In genomic region chr16:22118716-22119501, GRCm38 (mm10) we compare ENCODE assay signal across 7 mouse cellular contexts. TPM values are rescaled to one million over a fixed set of nuclear protein-coding genes. Genes with fewer than 3 reads are reported as not detected.
DNase-seq lines count a peak whose midpoint lies in the region.

No protein-coding gene starts in this region.

- peak; percentile 48 for DNase-seq in right cerebral cortex, adult 18-20 months
- DNase-seq in right cerebral cortex, postnatal 4 days = no peak
- peak; percentile 13 to 28 for DNase-seq in frontal cortex, postnatal 10 days (ENCODE audit: low spot score in 2 of 2)
- peak; percentile 43 for DNase-seq in kidney, postnatal 14 days
- DNase-seq in thymus, postnatal 36 days = peak; percentile 52
- no peak for DNase-seq in gastrocnemius, adult 8-10 months (ENCODE audit: low spot score in 2 of 2)
- no peak for DNase-seq in embryo, embryonic 11 days

RNA-seq across cellular contexts. Expression of gene Igf2bp2, which starts 44.2 kb away (rescaled TPM):
- total RNA-seq in gastrocnemius, adult 8-10 months (2022) = 1 to 10 TPM in 2 of 4 experiments, under 1 TPM in 2; 0.53 to 1.4 (median 1.2) TPM

Comparison
In these comparisons a context has a peak if more than half of its experiments do, and no peak if none do; other contexts are left out.
1. DNase-seq: peak in right cerebral cortex, adult 18-20 months (single experiment), frontal cortex, postnatal 10 days (2 of 2), kidney, postnatal 14 days (single experiment) and thymus, postnatal 36 days (2 of 2); none in right cerebral cortex, postnatal 4 days (single experiment), gastrocnemius, adult 8-10 months (0 of 2) and embryo, embryonic 11 days (single experiment).